Mouse (Mus musculus) gastrocnemius, postnatal 36 days (tissue): ENCODE results near the gene Ppargc1a. TPM values are rescaled to one million over a fixed set of nuclear protein-coding genes. Genes with fewer than 3 reads are reported as not detected.

Experiments
- DNase-seq, 2 experiments: peaks; one replicate each; pipeline ENCODE4 v3.0.0; 2022
- intact Hi-C: fragments of 180-260 bp; cut with DNase I; formaldehyde crosslinking; loops from one replicate; pipeline ENCODE4 v1.15.1; 2025
- total RNA-seq, 2 experiments: library from RNA; stranded (reverse); gene quantifications; 2 replicates each; pipeline ENCODE4 v1.2.3; 2021

Gene Ppargc1a
- total RNA-seq, 2 experiments from 2014 or later = 32.1 to 59.9 TPM

- peak; percentile 15 to 24 for DNase-seq
- intact Hi-C loops = no loop called here
Observed at GRCm38 (mm10) chr5:51553671-51554070, 13.9 kb downstream of the Ppargc1a start.

GRCm38 (mm10) chr5:51553251-51553650 is 14.3 kb downstream of the Ppargc1a start:
- no peak for DNase-seq
- intact Hi-C loops = no loop called here

- intact Hi-C loops = no loop called here
- DNase-seq = peak; percentile 47 to 49
Observed at GRCm38 (mm10) chr5:51552483-51553091, 14.9 kb downstream of the Ppargc1a start.

- no peak for DNase-seq
- intact Hi-C loops = no loop called here
Observed at GRCm38 (mm10) chr5:51551852-51552482, 15.6 kb downstream of the Ppargc1a start.

- no peak for DNase-seq
- intact Hi-C loops = no loop called here
Observed at GRCm38 (mm10) chr5:51547442-51548035, 20.0 kb downstream of the Ppargc1a start.

- DNase-seq = no peak
- intact Hi-C loops = no loop called here
Observed at GRCm38 (mm10) chr5:51546817-51547216, 20.7 kb downstream of the Ppargc1a start.

- intact Hi-C loops = no loop called here
- no peak for DNase-seq
Observed at GRCm38 (mm10) chr5:51545133-51546049, 22.1 kb downstream of the Ppargc1a start.

- DNase-seq = no peak
- intact Hi-C loops = no loop called here
Observed at GRCm38 (mm10) chr5:51544141-51544735, 23.3 kb downstream of the Ppargc1a start.

- no peak for DNase-seq
- intact Hi-C loops = no loop called here
Observed at GRCm38 (mm10) chr5:51541557-51541956, 26.0 kb downstream of the Ppargc1a start.

- DNase-seq = no peak
- intact Hi-C loops = no loop called here
Observed at GRCm38 (mm10) chr5:51540816-51541215, 26.7 kb downstream of the Ppargc1a start.

- DNase-seq = no peak
- intact Hi-C loops = no loop called here
Observed at GRCm38 (mm10) chr5:51539563-51539962, 28.0 kb downstream of the Ppargc1a start.

GRCm38 (mm10) chr5:51538319-51538718 is 29.2 kb downstream of the Ppargc1a start:
- intact Hi-C loops = no loop called here
- DNase-seq = no peak

GRCm38 (mm10) chr5:51537646-51538030 is 29.9 kb downstream of the Ppargc1a start:
- intact Hi-C loops = no loop called here

GRCm38 (mm10) chr5:51537009-51537645 is 30.4 kb downstream of the Ppargc1a start:
- intact Hi-C loops = no loop called here
- no peak for DNase-seq

More at GRCm38 (mm10) chr5:51537646-51538030, 29.9 kb downstream of the Ppargc1a start:
- DNase-seq = no peak

- DNase-seq = peak in 1 of 2 experiments; percentile 21
- intact Hi-C loops = no loop called here
Observed at GRCm38 (mm10) chr5:51534456-51534855, 33.1 kb downstream of the Ppargc1a start.

- intact Hi-C loops = no loop called here
- peak in 1 of 2 experiments; percentile 46 for DNase-seq
Observed at GRCm38 (mm10) chr5:51531286-51531685, 36.2 kb downstream of the Ppargc1a start.

- no peak for DNase-seq
- intact Hi-C loops = no loop called here
Observed at GRCm38 (mm10) chr5:51529444-51529843, 38.1 kb downstream of the Ppargc1a start.

GRCm38 (mm10) chr5:51528165-51528498 is 39.4 kb downstream of the Ppargc1a start:
- DNase-seq = no peak
- intact Hi-C loops = no loop called here

- no peak for DNase-seq
- intact Hi-C loops = no loop called here
Observed at GRCm38 (mm10) chr5:51527498-51528164, 39.9 kb downstream of the Ppargc1a start.

GRCm38 (mm10) chr5:51525858-51526257 is 41.7 kb downstream of the Ppargc1a start:
- intact Hi-C loops = no loop called here
- DNase-seq = no peak
